Mouse (Mus musculus): ENCODE measurements around the gene Spice1.
A peak's percentile ranks its signal among the peaks of the same experiment; 100 is the strongest.

GRCm38 (mm10) chr16:44347071-44347901 lies at the start of gene Spice1:
- TF ChIP-seq CTCF (IDR thresholded peaks at IDR 0.05; ENCODE audit: borderline replicate concordance, insufficient read depth, low read depth, low read length) (peak; percentile 35; the same call in 1 of the 2 replicates), POLR2A (IDR thresholded peaks at IDR 0.05; ENCODE audit: borderline replicate concordance, insufficient read depth, low read length) (peak; percentile 88)

Data from cerebellum, adult 2 months (tissue).